Mouse (Mus musculus): Measurements from ENCODE around the gene Npas1.

DNA sequence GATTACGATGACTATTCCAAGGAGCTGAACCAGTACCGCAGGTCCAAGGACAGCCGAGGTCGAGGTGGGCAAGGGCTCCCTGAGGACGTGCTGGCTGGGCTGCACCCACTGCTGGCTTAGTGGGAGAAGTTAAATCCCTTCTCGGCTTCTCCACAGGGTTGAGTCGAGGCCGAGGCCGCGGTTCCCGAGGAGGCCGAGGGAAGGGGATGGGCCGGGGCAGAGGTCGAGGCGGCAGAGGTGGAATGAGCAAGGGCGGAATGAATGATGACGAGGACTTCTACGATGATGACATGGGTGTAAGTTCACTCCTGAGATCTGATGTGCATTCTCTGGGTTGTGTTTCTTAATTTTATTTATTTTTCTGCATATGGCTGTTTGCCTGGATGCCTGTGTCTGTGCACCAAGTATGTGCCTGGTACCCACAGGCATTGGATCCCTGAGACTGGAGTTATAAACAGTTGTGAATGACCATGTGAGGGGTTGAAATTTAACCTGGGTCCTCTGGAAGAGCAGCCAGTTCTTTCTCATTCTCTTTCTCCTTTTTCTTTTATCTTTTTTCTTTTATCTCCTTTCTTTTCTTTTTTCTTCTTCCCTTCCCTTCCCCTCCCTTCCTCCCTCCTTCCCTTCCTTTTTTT, 55.2 kb downstream of the Npas1 start:
- TF ChIP-seq POLR2A (IDR thresholded peaks at IDR 0.05; ENCODE audit: borderline replicate concordance, extremely low read depth, low read depth, low read length) (no peak), CTCF (IDR thresholded peaks at IDR 0.05; ENCODE audit: insufficient read depth, low read length) (no peak)
